Mouse (Mus musculus) spleen, postnatal 36 days (tissue): Measurements from ENCODE around the gene Parp8.
A peak's percentile ranks its signal among the peaks of the same experiment; 100 is the strongest.

Experiments used
- DNase-seq, 2 experiments: peaks; one replicate each; pipeline ENCODE4 v3.0.0; 2022; ENCODE audit warnings: low spot score in 2 of 2, mixed read lengths in 1 of 2

Gene Parp8

GRCm38 (mm10) chr13:117025226-117026067 is at the start of gene Parp8:
Gene Parp8 (minus strand): TSS chr13:117025537.
- peak; percentile 40 to 43 for DNase-seq

- DNase-seq = no peak
Measured at GRCm38 (mm10) chr13:117062628-117063315, 37.4 kb upstream of the Parp8 start.

- no peak for DNase-seq
Measured at GRCm38 (mm10) chr13:117056466-117056865, 31.1 kb upstream of the Parp8 start.

GRCm38 (mm10) chr13:117054811-117055496 is 29.6 kb upstream of the Parp8 start:
- DNase-seq = no peak

GRCm38 (mm10) chr13:117052748-117053147 is 27.4 kb upstream of the Parp8 start:
- DNase-seq = peak in 1 of 2 experiments; percentile 16

GRCm38 (mm10) chr13:117048541-117048971 is 23.2 kb upstream of the Parp8 start:
- peak; percentile 52 to 62 for DNase-seq

GRCm38 (mm10) chr13:117043567-117043966 is 18.2 kb upstream of the Parp8 start:
- no peak for DNase-seq

- DNase-seq = no peak
Measured at GRCm38 (mm10) chr13:117041021-117041420, 15.7 kb upstream of the Parp8 start.

GRCm38 (mm10) chr13:117036277-117036676 is 10.9 kb upstream of the Parp8 start:
- DNase-seq = no peak

- no peak for DNase-seq
Measured at GRCm38 (mm10) chr13:117035121-117035520, 9.8 kb upstream of the Parp8 start.

GRCm38 (mm10) chr13:117034676-117035075 is 9.3 kb upstream of the Parp8 start:
- DNase-seq = no peak

GRCm38 (mm10) chr13:117033676-117034308 is 8.5 kb upstream of the Parp8 start:
- DNase-seq = peak; percentile 53 to 73

- DNase-seq = no peak
Measured at GRCm38 (mm10) chr13:117032402-117032801, 7.1 kb upstream of the Parp8 start.

GRCm38 (mm10) chr13:117031546-117031945 is 6.2 kb upstream of the Parp8 start:
- peak; percentile 42 to 48 for DNase-seq

GRCm38 (mm10) chr13:117028221-117028620 is 2.9 kb upstream of the Parp8 start:
- peak; percentile 18 to 49 for DNase-seq

- no peak for DNase-seq
Measured at GRCm38 (mm10) chr13:117027336-117027735, 2.0 kb upstream of the Parp8 start.

- DNase-seq = no peak
Measured at GRCm38 (mm10) chr13:117026276-117026780, 991 bp upstream of the Parp8 start.

- peak in 1 of 2 experiments; percentile 15 for DNase-seq
Measured at GRCm38 (mm10) chr13:117024916-117025225, 466 bp downstream of the Parp8 start.

- peak; percentile 74 to 77 for DNase-seq
Measured at GRCm38 (mm10) chr13:117024127-117024915, 1.0 kb downstream of the Parp8 start.

- DNase-seq = peak in 1 of 2 experiments; percentile 37
Measured at GRCm38 (mm10) chr13:117023346-117024050, 1.8 kb downstream of the Parp8 start.
